Mouse (Mus musculus) right cerebral cortex, adult 18-20 months (tissue): Measurements from ENCODE around the gene Gm20388.

Source experiments
- DNase-seq: peaks from one replicate; pipeline ENCODE4 v3.0.0; 2022; ENCODE audit warnings: mixed read lengths

Gene Gm20388

GRCm38 (mm10) chr8:122932561-122932959 is 3021.9 kb downstream of the Gm20388 start:
- no peak for DNase-seq

- no peak for DNase-seq
These were observed 3023.3 kb downstream of the Gm20388 start for GRCm38 (mm10) chr8:122933973-122934372.

- no peak for DNase-seq
These were observed 3024.5 kb downstream of the Gm20388 start for GRCm38 (mm10) chr8:122935118-122935517.

GRCm38 (mm10) chr8:122935912-122936311 is 3025.3 kb downstream of the Gm20388 start:
- no peak for DNase-seq

- DNase-seq: no peak
These were observed 3027.0 kb downstream of the Gm20388 start for GRCm38 (mm10) chr8:122937545-122938053.

GRCm38 (mm10) chr8:122938170-122938569 is 3027.5 kb downstream of the Gm20388 start:
- DNase-seq: no peak

GRCm38 (mm10) chr8:122938591-122938990 is 3027.9 kb downstream of the Gm20388 start:
- no peak for DNase-seq

GRCm38 (mm10) chr8:122942803-122943713 is 3032.4 kb downstream of the Gm20388 start:
- DNase-seq: no peak

GRCm38 (mm10) chr8:122945775-122946174 is 3035.1 kb downstream of the Gm20388 start:
- no peak for DNase-seq

GRCm38 (mm10) chr8:122949701-122950100 is 3039.1 kb downstream of the Gm20388 start:
- DNase-seq: no peak

- no peak for DNase-seq
These were observed 3040.8 kb downstream of the Gm20388 start for GRCm38 (mm10) chr8:122951456-122951855.

- DNase-seq: no peak
These were observed 3042.4 kb downstream of the Gm20388 start for GRCm38 (mm10) chr8:122953028-122953427.

GRCm38 (mm10) chr8:122954090-122954799 is 3043.6 kb downstream of the Gm20388 start:
- peak; percentile 46 for DNase-seq

- DNase-seq: no peak
These were observed 3044.6 kb downstream of the Gm20388 start for GRCm38 (mm10) chr8:122955195-122955594.

GRCm38 (mm10) chr8:122955997-122956396 is 3045.4 kb downstream of the Gm20388 start:
- no peak for DNase-seq

GRCm38 (mm10) chr8:122960323-122960722 is 3049.7 kb downstream of the Gm20388 start:
- no peak for DNase-seq

GRCm38 (mm10) chr8:122960932-122961331 is 3050.3 kb downstream of the Gm20388 start:
- no peak for DNase-seq

GRCm38 (mm10) chr8:122961458-122961857 is 3050.8 kb downstream of the Gm20388 start:
- no peak for DNase-seq

GRCm38 (mm10) chr8:122962046-122962445 is 3051.4 kb downstream of the Gm20388 start:
- no peak for DNase-seq

GRCm38 (mm10) chr8:122966638-122967037 is 3056.0 kb downstream of the Gm20388 start:
- no peak for DNase-seq

- no peak for DNase-seq
These were observed 3057.5 kb downstream of the Gm20388 start for GRCm38 (mm10) chr8:122968145-122968544.

GRCm38 (mm10) chr8:122969964-122970620 is 3059.5 kb downstream of the Gm20388 start:
- DNase-seq: no peak

GRCm38 (mm10) chr8:122976046-122976445 is 3065.4 kb downstream of the Gm20388 start:
- DNase-seq: no peak
